Mouse (Mus musculus) spleen, adult 2 months (tissue): ENCODE results near the gene Slc7a10. TPM values are rescaled to one million over a fixed set of nuclear protein-coding genes. Genes with fewer than 3 reads are reported as not detected.
A peak's percentile ranks its signal among the peaks of the same experiment; 100 is the strongest.

Source experiments
- DNase-seq, 2 experiments: peaks; one replicate each; pipeline versions ENCODE4 v3.0.0 to v3.0.0-alpha.2; 2012 to 2021; ENCODE audit warnings: low spot score in 2 of 2, low read depth in 1 of 2
- H3K27ac ChIP-seq: fragments of 200-500 bp; 2 replicates; pipeline ENCODE4 v1.5.1; 2012; ENCODE audit warnings: low read length, inconsistent platforms; ENCODE audit not compliant: insufficient read depth
- H3K27me3 ChIP-seq: fragments of 200-500 bp; 2 replicates; pipeline ENCODE4 v1.6.1; 2012; ENCODE audit warnings: mild to moderate bottlenecking, moderate library complexity, low read length, inconsistent platforms; ENCODE audit not compliant: control insufficient read depth, insufficient read depth
- H3K36me3 ChIP-seq: fragments of 200-500 bp; 2 replicates; pipeline ENCODE4 v1.6.1; 2012; ENCODE audit warnings: mild to moderate bottlenecking, low read length, inconsistent platforms; ENCODE audit not compliant: control insufficient read depth, insufficient read depth
- H3K4me1 ChIP-seq: fragments of 200-500 bp; 2 replicates; pipeline ENCODE4 v1.6.1; 2011; ENCODE audit warnings: inconsistent platforms; ENCODE audit not compliant: control insufficient read depth, insufficient read depth, insufficient read length
- H3K4me3 ChIP-seq: fragments of 200-500 bp; 2 replicates; pipeline ENCODE4 v1.5.1; 2011; ENCODE audit warnings: mild to moderate bottlenecking, inconsistent platforms; ENCODE audit not compliant: insufficient read depth, insufficient read length; ENCODE audit errors: extremely low read depth
- CTCF ChIP-seq: fragments of 200-500 bp; IDR thresholded peaks from 2 replicates; pipeline ENCODE4 v1.5.1; 2011; ENCODE audit warnings: mild to moderate bottlenecking, inconsistent platforms; ENCODE audit not compliant: insufficient read depth, insufficient read length, insufficient replicate concordance; ENCODE audit errors: extremely low read depth
- POLR2A ChIP-seq: fragments of 200-500 bp; IDR thresholded peaks from 2 replicates; pipeline ENCODE4 v1.6.1; 2011; ENCODE audit warnings: low read depth, low read length, inconsistent platforms
- WGBS: fragments of 180-500 bp; shearing (Covaris S2); methylation state at CpG from one replicate; pipeline ENCODE4 v1.1.7; 2018; 5-methylcytosine and 5-hydroxymethylcytosine counted together
- polyA plus RNA-seq: library from polyadenylated mRNA; depleted of rRNA; stranded (reverse); fragments of >200 nt; gene quantifications from 2 replicates; pipeline ENCODE4 v1.2.3, GENCODE M21; 2012

Gene Slc7a10
- polyA plus RNA-seq, 1 experiment, result 1.3 TPM

DNA sequence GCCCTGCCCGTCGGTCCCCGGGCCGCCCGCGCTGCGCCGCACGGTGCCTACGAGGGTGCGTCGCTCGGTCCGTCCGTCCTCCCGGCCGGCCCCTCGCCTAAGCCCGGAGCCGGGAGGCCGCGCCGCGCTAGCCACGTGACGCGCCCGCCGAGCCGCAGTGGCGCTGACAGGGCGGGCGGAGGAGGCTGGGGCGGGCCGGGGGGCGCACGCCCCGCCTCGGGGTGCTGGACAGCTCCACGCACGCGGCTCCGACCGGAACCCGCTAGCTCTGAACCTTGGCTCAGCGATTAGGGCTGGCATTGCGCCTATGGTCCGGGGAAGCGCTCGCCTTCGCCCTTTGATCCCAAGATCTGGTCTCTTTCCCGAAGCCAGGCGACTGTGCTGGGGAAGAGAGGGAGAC, 29.0 kb downstream of the Slc7a10 start, which contains the start of gene Lrp3:
Gene Lrp3 (minus strand): TSS at position 274 of the 400 bp plus-strand sequence.
- H3K4me3 ChIP-seq, result peak within 1 kb of the TSS; percentile 23; the same call in 1 of the 2 replicates
- no peak within 1 kb of the TSS for H3K27ac ChIP-seq
- no peaks in the 10 kb centered on the region for H3K36me3 ChIP-seq
- peaks cover 7% of the 10 kb centered on the region for H3K27me3 ChIP-seq
- 2% methylated on average over 53 of the region's 53 CpGs for WGBS
- H3K4me1 ChIP-seq, result no peaks in the 10 kb centered on the region
- DNase-seq, result no peak
- TF ChIP-seq CTCF (no peak), POLR2A (no peak)

DNA sequence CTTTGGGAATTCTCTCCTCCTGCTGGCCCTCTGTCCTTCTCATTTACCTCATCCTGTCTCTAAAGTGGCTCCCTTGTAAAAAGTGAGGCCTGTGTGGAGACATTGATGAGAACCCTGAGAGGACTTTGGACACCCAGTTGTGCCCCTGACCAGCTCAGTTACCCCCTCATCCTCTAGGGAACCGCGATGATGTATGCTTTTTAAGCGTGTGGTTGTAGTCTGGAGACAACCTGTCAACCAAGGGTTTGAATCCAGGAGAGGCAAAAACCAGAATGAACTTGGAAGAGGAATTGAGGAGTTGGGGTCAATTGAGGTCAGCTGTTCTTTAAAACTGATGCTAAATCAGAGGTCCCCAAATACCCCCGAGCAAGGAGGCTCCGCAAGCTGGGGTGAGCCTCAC, 29.5 kb downstream of the Slc7a10 start:
- DNase-seq, result no peak
- Histone ChIP-seq H3K4me1 (no peaks in the 10 kb centered on the region), H3K36me3 (no peaks in the 10 kb centered on the region), H3K27ac (no peak overlapping the region), H3K4me3 (no peak overlapping the region), H3K27me3 (peaks cover 7% of the 10 kb centered on the region)
- 49% methylated on average over 5 of the region's 5 CpGs for WGBS
- TF ChIP-seq CTCF (no peak), POLR2A (no peak)

DNA sequence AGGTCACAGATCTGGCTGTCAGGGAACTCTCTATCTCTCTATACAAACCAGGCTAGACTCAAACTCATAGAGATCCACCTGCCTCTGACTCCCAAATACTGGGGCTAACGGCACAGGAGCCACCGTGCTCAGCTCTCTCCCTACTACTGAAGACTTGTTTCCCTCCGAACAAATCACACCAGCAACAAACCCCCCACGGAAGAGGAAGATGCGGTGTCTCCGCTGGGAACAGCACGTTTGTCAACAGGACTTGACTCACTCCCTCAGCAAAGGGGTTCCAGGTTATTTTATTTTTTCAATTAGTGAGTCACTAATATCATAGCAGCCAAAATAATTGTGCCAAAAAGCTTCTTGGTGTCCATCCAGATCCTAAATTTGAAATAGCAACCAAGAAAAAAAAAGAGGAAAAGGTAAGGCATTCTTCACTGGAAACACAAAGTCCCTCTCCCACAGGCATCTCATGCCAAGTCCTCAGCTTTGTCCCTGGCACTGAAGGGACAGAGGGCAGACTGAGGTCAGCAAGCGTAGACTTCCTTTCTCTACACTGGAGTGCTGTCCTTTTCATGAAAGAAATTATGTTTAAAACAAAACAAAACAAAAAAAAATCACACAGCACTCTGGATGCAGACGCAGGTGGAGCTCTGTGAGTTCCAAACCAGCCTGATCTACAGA, 34.6 kb downstream of the Slc7a10 start:
- Histone ChIP-seq H3K4me1 (no peaks in the 10 kb centered on the region), H3K27me3 (no peaks in the 10 kb centered on the region), H3K36me3 (no peaks in the 10 kb centered on the region), H3K4me3 (no peak overlapping the region), H3K27ac (no peak overlapping the region)
- no peak for DNase-seq
- 67% methylated on average over 9 of the region's 9 CpGs for WGBS
- TF ChIP-seq POLR2A, result no peak
- TF ChIP-seq CTCF, result no peak

DNA sequence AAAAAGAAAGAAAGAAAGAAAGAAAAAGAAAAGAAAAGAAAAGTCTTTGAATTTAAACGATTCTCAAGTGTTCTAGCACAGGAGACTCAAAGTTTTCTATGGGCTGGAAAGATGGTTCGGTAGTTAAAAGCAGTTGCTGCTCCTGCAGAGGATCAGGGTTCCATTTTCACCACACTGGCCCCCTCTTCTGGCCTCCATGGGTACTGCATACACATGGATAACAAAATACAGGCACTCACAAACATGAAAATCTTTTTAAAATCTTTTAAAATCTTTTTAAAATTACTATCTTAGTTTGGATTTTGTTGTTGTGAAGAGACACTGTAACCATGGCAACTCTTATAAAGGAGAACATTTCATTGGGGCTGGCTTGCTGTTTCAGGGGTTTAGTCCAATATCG, 44.1 kb downstream of the Slc7a10 start:
- TF ChIP-seq POLR2A (no peak), CTCF (no peak)
- no peaks in the 10 kb centered on the region for H3K4me1 ChIP-seq
- H3K27ac ChIP-seq, result no peak overlapping the region
- no peak overlapping the region for H3K4me3 ChIP-seq
- no peak for DNase-seq
- no peaks in the 10 kb centered on the region for H3K36me3 ChIP-seq
- 85% methylated on average over 3 of the region's 3 CpGs for WGBS
- H3K27me3 ChIP-seq, result no peaks in the 10 kb centered on the region

DNA sequence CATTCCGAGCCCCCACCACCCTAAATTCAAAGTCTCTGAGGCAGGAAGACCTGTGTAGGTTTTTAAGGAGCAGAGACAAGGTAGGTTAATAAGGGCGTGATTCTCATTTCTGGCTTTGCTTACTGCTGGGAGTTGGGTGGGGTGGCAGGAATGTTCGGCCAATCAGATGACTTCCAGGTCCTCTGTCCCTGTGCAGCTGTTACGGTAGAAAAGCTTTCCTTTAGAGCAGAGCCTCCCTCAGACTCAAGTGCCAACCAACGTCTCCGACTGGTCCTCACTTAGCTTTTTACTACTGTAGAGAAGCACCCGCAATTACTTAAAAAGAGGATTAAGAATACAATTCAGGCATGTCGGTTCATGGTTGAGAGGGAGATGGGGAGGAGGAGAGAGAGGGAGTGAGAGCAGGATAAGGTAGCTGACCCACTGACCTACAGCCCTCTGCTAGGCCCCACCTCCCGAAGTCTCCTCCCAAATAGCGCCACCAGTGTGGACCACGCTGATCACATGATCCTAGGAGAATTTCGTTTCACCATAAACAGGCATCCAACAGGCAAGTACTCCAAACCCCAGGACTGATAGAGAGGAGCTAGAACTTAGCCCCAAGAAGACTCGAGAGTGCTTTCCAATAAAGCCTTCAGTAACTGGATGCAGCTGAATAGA, 46.7 kb downstream of the Slc7a10 start:
- no peak for TF ChIP-seq POLR2A
- TF ChIP-seq CTCF, result no peak
- DNase-seq, result no peak

DNA sequence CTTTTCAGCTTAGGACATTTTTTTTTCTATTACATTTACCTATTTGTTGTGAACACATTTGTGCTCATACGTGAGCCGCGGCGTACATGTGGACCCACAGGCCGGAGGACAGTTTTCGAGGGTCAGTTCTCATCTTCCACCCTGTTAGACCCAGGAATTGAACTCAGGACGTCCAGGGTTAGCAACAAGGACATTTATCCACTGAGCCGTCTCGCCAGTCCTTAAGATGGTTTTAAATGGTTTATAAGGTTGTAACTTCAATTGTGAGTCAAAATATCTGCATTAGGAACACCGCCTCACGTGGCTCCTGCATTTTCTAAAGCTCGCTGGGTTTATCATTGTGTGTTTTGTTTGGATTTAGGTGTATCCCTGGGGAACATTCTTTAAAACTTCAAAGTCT, 47.7 kb downstream of the Slc7a10 start:
- no peak for TF ChIP-seq POLR2A
- H3K27me3 ChIP-seq, result no peaks in the 10 kb centered on the region
- no peaks in the 10 kb centered on the region for H3K4me1 ChIP-seq
- no peaks in the 10 kb centered on the region for H3K36me3 ChIP-seq
- peak overlapping the region; percentile 74; the same call in 1 of the 2 replicates for H3K4me3 ChIP-seq
- no peak for DNase-seq
- no peak overlapping the region for H3K27ac ChIP-seq
- WGBS, result 87% methylated on average over 12 of the region's 12 CpGs

More for the DNA sequence above, 46.7 kb downstream of the Slc7a10 start:
- no peaks in the 10 kb centered on the region for H3K36me3 ChIP-seq
- no peak overlapping the region for H3K27ac ChIP-seq
- 92% methylated on average over 13 of the region's 13 CpGs for WGBS
- H3K4me3 ChIP-seq, result no peak overlapping the region
- H3K27me3 ChIP-seq, result no peaks in the 10 kb centered on the region
- H3K4me1 ChIP-seq, result no peaks in the 10 kb centered on the region
